Mouse (Mus musculus) liver, embryonic 16.5 days (tissue): ENCODE results near the gene Pdpn. TPM values are rescaled to one million over a fixed set of nuclear protein-coding genes. Genes with fewer than 3 reads are reported as not detected.
"Not testable (repeated sequence)": the region's sequence is repeated elsewhere in the genome, so short reads cannot be mapped to it uniquely, and the experiment has no call there.

Experiments
- ATAC-seq: fragments of 200-750 bp; cut with Nextera tagmentation; 2 replicates; pipeline ENCODE4 v1.8.0; 2017; ENCODE audit warnings: low read depth, mild to moderate bottlenecking, moderate number of reproducible peaks, moderate library complexity
- H3K27ac ChIP-seq: fragments of 300-500 bp; sonication (generic); 2 replicates; pipeline ENCODE4 v1.5.1; 2014; ENCODE audit warnings: mild to moderate bottlenecking, low read length
- H3K27me3 ChIP-seq: fragments of 300-500 bp; sonication (generic); 2 replicates; pipeline ENCODE4 v1.6.1; 2014; ENCODE audit warnings: low read depth, low read length, mixed read lengths; ENCODE audit not compliant: control insufficient read depth, insufficient read depth
- H3K36me3 ChIP-seq: fragments of 300-500 bp; sonication (generic); 2 replicates; pipeline ENCODE4 v1.6.1; 2014; ENCODE audit warnings: mild to moderate bottlenecking; ENCODE audit not compliant: control insufficient read depth, insufficient read depth
- H3K4me1 ChIP-seq: fragments of 300-500 bp; sonication (generic); 2 replicates; pipeline ENCODE4 v1.6.1; 2014; ENCODE audit warnings: low read depth, low read length, mixed read lengths; ENCODE audit not compliant: control insufficient read depth
- H3K4me2 ChIP-seq: fragments of 300-500 bp; sonication (generic); 2 replicates; pipeline ENCODE4 v1.6.1; 2014; ENCODE audit warnings: low read depth, low read length, mixed read lengths
- H3K4me3 ChIP-seq: fragments of 300-500 bp; sonication (generic); 2 replicates; pipeline ENCODE4 v1.5.1; 2014; ENCODE audit warnings: low read depth, mild to moderate bottlenecking, low read length
- H3K9ac ChIP-seq: fragments of 300-500 bp; sonication (generic); 2 replicates; pipeline ENCODE4 v1.6.1; 2014; ENCODE audit warnings: low read depth, low read length
- H3K9me3 ChIP-seq: fragments of 300-500 bp; sonication (generic); replicated peaks from 2 replicates; pipeline ENCODE4 v1.6.1; 2016; ENCODE audit warnings: low read length; ENCODE audit not compliant: control insufficient read depth
- WGBS: fragments of 180-500 bp; shearing (Covaris S2); extraction: QIAGEN DNeasy Blood & Tissue Kit; methylation state at CpG from one replicate; pipeline ENCODE4 v1.1.7; 2014; ENCODE audit not compliant: insufficient replicate concordance; 5-methylcytosine and 5-hydroxymethylcytosine counted together
- polyA plus RNA-seq: library from polyadenylated mRNA; unstranded; fragments of >200 nt; fragmentation: Nextera tagmentation; extraction: Ambion mirVana; gene quantifications from 2 replicates; pipeline ENCODE4 v1.2.1, GENCODE M21; 2015

Pdpn gene
- polyA plus RNA-seq: 0.99 and 1.5 TPM in 2 replicates

- H3K4me3 ChIP-seq: no peak within 1 kb of the TSS; the same call in 1 of the 2 replicates
- no peak for ATAC-seq
- no peak within 1 kb of the TSS for H3K9ac ChIP-seq
- H3K4me1 ChIP-seq: no peaks in the 10 kb centered on the region
- H3K4me2 ChIP-seq: peak within 1 kb of the TSS; percentile 10; the same call in 1 of the 2 replicates
- WGBS: 3% methylated on average over 31 of the region's 31 CpGs
- H3K27me3 ChIP-seq: peaks cover 31% of the 10 kb centered on the region
- no peaks in the 10 kb centered on the region for H3K36me3 ChIP-seq
- no peak within 1 kb of the TSS for H3K27ac ChIP-seq
- no peaks in the 10 kb centered on the region for H3K9me3 ChIP-seq
Measured at GRCm38 (mm10) chr4:143299325-143300070, at the start of gene Pdpn. Gene Pdpn, minus strand, starts transcription at chr4:143299564.

DNA sequence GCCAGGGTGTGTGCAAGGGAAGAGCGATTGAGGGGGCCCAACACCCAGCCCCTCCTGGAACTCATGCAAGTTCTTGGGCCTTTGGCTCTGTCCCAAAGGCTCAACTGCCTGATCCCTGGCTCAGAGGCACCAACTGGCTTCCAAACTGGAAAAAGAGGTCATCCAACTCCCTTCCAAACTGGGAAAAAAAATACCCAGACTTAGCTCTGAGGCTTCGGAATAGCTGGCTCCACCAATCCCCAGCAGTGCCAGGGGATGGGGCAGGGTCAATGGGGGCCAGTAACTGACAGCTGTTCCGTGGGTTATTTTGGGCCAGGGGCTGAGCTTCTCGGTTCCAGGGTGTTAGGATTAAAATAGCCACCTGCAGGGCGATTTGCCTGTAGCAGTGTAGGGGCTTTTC is 49.3 kb upstream of the Pdpn start:
- no peaks in the 10 kb centered on the region for H3K9me3 ChIP-seq
- no peaks in the 10 kb centered on the region for H3K36me3 ChIP-seq
- ATAC-seq: no peak
- H3K4me2 ChIP-seq: no peak overlapping the region
- H3K4me1 ChIP-seq: no peaks in the 10 kb centered on the region
- 22% methylated on average over 5 of the region's 5 CpGs for WGBS
- H3K4me3 ChIP-seq: no peak overlapping the region
- H3K9ac ChIP-seq: no peak overlapping the region
- peaks cover 30% of the 10 kb centered on the region for H3K27me3 ChIP-seq
- no peak overlapping the region for H3K27ac ChIP-seq

DNA sequence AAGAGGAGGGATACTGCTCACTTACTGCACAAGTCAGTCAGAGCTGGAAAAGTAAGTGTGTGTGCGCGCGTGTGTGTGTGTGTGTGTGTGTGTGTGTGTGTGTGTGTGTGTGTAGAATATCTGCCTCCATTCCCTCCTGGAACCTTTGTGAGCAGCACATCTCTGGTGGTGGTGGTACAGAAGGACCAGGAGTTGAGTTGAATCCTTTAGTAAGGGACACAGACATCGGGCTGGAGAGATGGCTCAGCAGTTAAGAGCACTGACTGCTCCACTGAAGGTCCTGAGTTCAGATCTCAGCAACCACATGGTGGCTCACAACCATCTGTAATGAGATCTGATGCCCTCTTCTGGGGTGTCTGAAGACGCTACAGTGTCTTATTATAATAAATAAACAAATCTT is 46.1 kb upstream of the Pdpn start:
- H3K9ac ChIP-seq, H3K27ac ChIP-seq, H3K4me2 ChIP-seq, H3K9me3 ChIP-seq, H3K36me3 ChIP-seq, H3K4me1 ChIP-seq, H3K4me3 ChIP-seq, ATAC-seq: not testable (repeated sequence)
- WGBS: 73% methylated on average over 5 of the region's 5 CpGs
- H3K27me3 ChIP-seq: peaks cover 20% of the 10 kb centered on the region

GRCm38 (mm10) chr4:143341470-143341869 is 42.1 kb upstream of the Pdpn start:
- no peak overlapping the region for H3K27ac ChIP-seq
- no peak for ATAC-seq
- H3K9me3 ChIP-seq: no peaks in the 10 kb centered on the region
- H3K36me3 ChIP-seq: no peaks in the 10 kb centered on the region
- no peak overlapping the region for H3K4me2 ChIP-seq
- no peak overlapping the region for H3K9ac ChIP-seq
- H3K4me1 ChIP-seq: no peaks in the 10 kb centered on the region
- 64% methylated on average over 7 of the region's 7 CpGs for WGBS
- H3K27me3 ChIP-seq: no peaks in the 10 kb centered on the region
- no peak overlapping the region for H3K4me3 ChIP-seq

DNA sequence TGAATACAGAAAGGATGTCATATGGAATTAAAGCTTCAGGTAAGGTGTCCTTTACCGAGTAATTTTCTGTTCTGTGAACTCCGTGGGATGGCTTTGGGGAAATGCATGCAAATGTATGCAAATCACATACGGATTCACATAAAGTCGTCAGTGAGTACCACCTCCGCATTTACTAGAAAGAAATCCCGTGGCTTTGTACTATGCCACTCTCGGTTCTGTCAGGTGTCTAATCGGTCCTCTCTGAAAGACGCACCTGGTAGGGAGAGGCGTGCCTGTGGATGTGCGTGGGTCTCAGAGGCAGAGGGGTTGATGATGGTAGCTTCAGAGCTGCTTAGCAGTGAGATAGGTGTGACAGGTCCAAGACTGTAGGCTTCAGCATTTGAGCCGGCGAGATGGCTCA is 40.4 kb upstream of the Pdpn start:
- WGBS: 68% methylated on average over 13 of the region's 13 CpGs
- H3K27ac ChIP-seq: no peak overlapping the region
- no peaks in the 10 kb centered on the region for H3K27me3 ChIP-seq
- no peaks in the 10 kb centered on the region for H3K9me3 ChIP-seq
- no peak for ATAC-seq
- H3K4me2 ChIP-seq: no peak overlapping the region
- no peaks in the 10 kb centered on the region for H3K4me1 ChIP-seq
- no peaks in the 10 kb centered on the region for H3K36me3 ChIP-seq
- no peak overlapping the region for H3K4me3 ChIP-seq
- no peak overlapping the region for H3K9ac ChIP-seq

DNA sequence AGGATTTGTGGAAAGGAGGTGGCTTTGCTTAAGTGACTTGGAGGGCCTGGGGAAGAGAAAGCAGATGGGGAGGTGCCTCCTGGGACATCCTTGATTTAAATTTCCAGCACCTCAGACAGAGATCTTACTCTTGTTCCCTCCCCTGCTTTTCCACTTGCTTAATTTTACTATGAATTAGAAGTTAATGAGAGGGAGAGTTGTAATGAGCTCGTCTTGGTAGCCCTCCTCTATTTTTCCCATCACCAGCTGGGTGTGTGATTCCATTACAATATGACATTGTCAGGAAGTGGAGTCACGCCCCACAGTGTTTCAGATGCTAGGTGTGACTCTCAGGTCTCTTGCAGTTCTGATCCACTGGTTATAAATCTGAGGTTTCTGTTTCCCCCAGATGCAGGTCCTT is 36.7 kb upstream of the Pdpn start:
- Histone ChIP-seq H3K27ac (no peak overlapping the region), H3K9me3 (no peaks in the 10 kb centered on the region), H3K4me3 (no peak overlapping the region), H3K9ac (no peak overlapping the region), H3K4me2 (no peak overlapping the region), H3K36me3 (no peaks in the 10 kb centered on the region), H3K4me1 (no peaks in the 10 kb centered on the region), H3K27me3 (no peaks in the 10 kb centered on the region)
- 38% methylated on average over 2 of the region's 2 CpGs for WGBS
- ATAC-seq: no peak

- Histone ChIP-seq H3K27me3 (no peaks in the 10 kb centered on the region), H3K36me3 (no peaks in the 10 kb centered on the region), H3K4me3 (no peak overlapping the region), H3K4me2 (no peak overlapping the region), H3K9ac (no peak overlapping the region), H3K4me1 (no peaks in the 10 kb centered on the region), H3K27ac (no peak overlapping the region), H3K9me3 (no peaks in the 10 kb centered on the region)
- WGBS: 70% methylated on average over 17 of the region's 17 CpGs
- ATAC-seq: no peak
Measured at GRCm38 (mm10) chr4:143334995-143335394, 35.6 kb upstream of the Pdpn start.

DNA sequence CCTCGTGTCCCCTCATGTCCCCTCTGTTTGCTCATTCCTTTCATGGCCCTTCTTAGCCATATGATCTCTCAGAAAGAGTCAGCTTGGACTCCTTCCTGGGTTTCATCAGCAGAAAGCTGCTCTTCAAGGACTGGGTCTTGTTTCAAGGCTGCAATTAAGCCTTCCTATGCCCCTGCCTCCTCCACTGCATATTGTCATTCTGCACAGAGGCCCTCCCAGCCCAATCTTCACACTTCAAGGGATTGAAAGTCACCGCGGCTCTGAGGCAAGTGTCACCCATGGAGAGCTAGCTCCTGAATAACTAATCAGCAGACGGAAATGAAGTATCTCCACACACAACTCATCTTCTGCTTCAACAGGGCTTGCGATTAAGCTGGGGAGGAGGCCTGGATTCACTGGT is 34.8 kb upstream of the Pdpn start:
- no peaks in the 10 kb centered on the region for H3K4me1 ChIP-seq
- no peak overlapping the region for H3K9ac ChIP-seq
- no peaks in the 10 kb centered on the region for H3K36me3 ChIP-seq
- H3K4me3 ChIP-seq: no peak overlapping the region
- no peak overlapping the region for H3K4me2 ChIP-seq
- no peak for ATAC-seq
- no peaks in the 10 kb centered on the region for H3K9me3 ChIP-seq
- no peak overlapping the region for H3K27ac ChIP-seq
- 41% methylated on average over 5 of the region's 5 CpGs for WGBS
- no peaks in the 10 kb centered on the region for H3K27me3 ChIP-seq

DNA sequence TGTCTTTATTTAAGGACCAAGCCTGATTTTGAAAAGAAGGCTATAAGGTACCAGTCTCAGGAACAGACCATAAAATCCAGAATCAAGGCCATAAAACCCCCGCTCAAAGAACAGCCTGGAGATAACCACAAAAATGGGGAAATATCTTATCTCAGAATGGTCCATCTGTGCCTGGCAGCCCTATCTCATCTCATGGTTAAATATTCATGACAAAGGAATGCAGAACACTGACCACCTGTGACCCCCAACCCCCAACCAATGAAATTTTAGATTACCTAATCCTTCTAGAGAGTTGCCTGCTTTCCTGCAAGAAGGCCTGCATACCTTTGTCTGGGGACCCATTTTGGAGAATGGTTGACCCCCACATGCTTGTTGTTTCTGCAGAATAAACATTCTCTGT is 32.4 kb upstream of the Pdpn start:
- H3K27ac ChIP-seq: no peak overlapping the region
- no peak for ATAC-seq
- H3K4me1 ChIP-seq: no peaks in the 10 kb centered on the region
- WGBS: 19% methylated on average over 1 of the region's 1 CpGs
- no peaks in the 10 kb centered on the region for H3K27me3 ChIP-seq
- H3K9ac ChIP-seq: no peak overlapping the region
- no peaks in the 10 kb centered on the region for H3K9me3 ChIP-seq
- H3K4me2 ChIP-seq: no peak overlapping the region
- H3K36me3 ChIP-seq: no peaks in the 10 kb centered on the region
- no peak overlapping the region for H3K4me3 ChIP-seq
